Mouse (Mus musculus) myocyte (in vitro differentiated cells): Measurements from ENCODE around the gene Lmo7. TPM values are rescaled to one million over a fixed set of nuclear protein-coding genes. Genes with fewer than 3 reads are reported as not detected.

Experiments used
- H3K27me3 ChIP-seq: one replicate; pipeline ENCODE4 v1.6.1; 2011; ENCODE audit not compliant: control insufficient read depth, insufficient read depth, insufficient read length
- H3K36me3 ChIP-seq: one replicate; pipeline ENCODE4 v1.6.1; 2011; ENCODE audit not compliant: control insufficient read depth, insufficient read depth
- H3K4me2 ChIP-seq: one replicate; pipeline ENCODE4 v1.6.1; 2011; ENCODE audit warnings: low read depth, control low read depth
- H3K4me3 ChIP-seq: one replicate; pipeline ENCODE4 v1.5.1; 2011; ENCODE audit warnings: mild to moderate bottlenecking, control low read depth, moderate library complexity
- H3K79me2 ChIP-seq: one replicate; pipeline ENCODE4 v1.6.1; 2011; ENCODE audit not compliant: control insufficient read depth, insufficient read depth
- H3ac ChIP-seq: one replicate; pipeline ENCODE4 v1.6.1; 2011; ENCODE audit not compliant: control insufficient read depth, insufficient read length
- CEBPB ChIP-seq: IDR thresholded peaks from 2 replicates; pipeline ENCODE4 v1.6.1; 2011; ENCODE audit warnings: mild to moderate bottlenecking, moderate library complexity; ENCODE audit not compliant: poor library complexity, insufficient read depth, severe bottlenecking
- E2F4 ChIP-seq: IDR thresholded peaks from one replicate; pipeline ENCODE4 v1.6.1; 2011; ENCODE audit warnings: mild to moderate bottlenecking, control low read depth, moderate library complexity; ENCODE audit not compliant: insufficient read depth
- MAX ChIP-seq: IDR thresholded peaks from one replicate; pipeline ENCODE4 v1.6.1; 2011; ENCODE audit warnings: low read depth, mild to moderate bottlenecking, control low read depth
- MYOD1 ChIP-seq, 3 experiments: IDR thresholded peaks; one replicate each; pipeline ENCODE4 v1.6.1; 2011; ENCODE audit warnings: control low read depth in 2 of 3, low read depth in 2 of 3, mild to moderate bottlenecking in 2 of 3, moderate library complexity in 1 of 3; ENCODE audit not compliant: insufficient read length in 2 of 3, control insufficient read depth in 1 of 3
- MYOG ChIP-seq, 3 experiments: IDR thresholded peaks; one replicate each; pipeline ENCODE4 v1.6.1; 2011; ENCODE audit warnings: control low read depth in 2 of 3, low read depth in 2 of 3, mild to moderate bottlenecking in 2 of 3; ENCODE audit not compliant: insufficient read length in 2 of 3, control insufficient read depth in 1 of 3, insufficient read depth in 1 of 3
- POLR2A ChIP-seq: IDR thresholded peaks from one replicate; pipeline ENCODE4 v1.6.1; 2011; ENCODE audit warnings: low read depth, mild to moderate bottlenecking, control low read depth, moderate library complexity; ENCODE audit not compliant: insufficient read length
- POLR2AphosphoS2 ChIP-seq: IDR thresholded peaks from one replicate; pipeline ENCODE4 v1.6.1; 2011; ENCODE audit warnings: low read depth, control low read depth; ENCODE audit not compliant: insufficient read length
- REST ChIP-seq: IDR thresholded peaks from one replicate; pipeline ENCODE4 v1.6.1; 2011; ENCODE audit warnings: mild to moderate bottlenecking, control low read depth, moderate library complexity; ENCODE audit not compliant: insufficient read depth, insufficient read length
- SRF ChIP-seq: IDR thresholded peaks from one replicate; pipeline ENCODE4 v1.6.1; 2011; ENCODE audit warnings: low read depth; ENCODE audit not compliant: control insufficient read depth, insufficient read length
- TCF12 ChIP-seq: IDR thresholded peaks from one replicate; pipeline ENCODE4 v1.6.1; 2011; ENCODE audit warnings: mild to moderate bottlenecking, control low read depth; ENCODE audit not compliant: poor library complexity, insufficient read depth, severe bottlenecking
- TCF3 ChIP-seq: IDR thresholded peaks from one replicate; pipeline ENCODE4 v1.6.1; 2011; ENCODE audit warnings: low read depth, control low read depth; ENCODE audit not compliant: insufficient read length
- USF1 ChIP-seq: IDR thresholded peaks from one replicate; pipeline ENCODE4 v1.6.1; 2011; ENCODE audit warnings: low read depth, mild to moderate bottlenecking, control low read depth, moderate library complexity
- polyA plus RNA-seq: library from polyadenylated mRNA; unstranded; fragments of >200 nt; fragmentation: generic; extraction: Trizol; gene quantifications from one replicate; pipeline ENCODE4 v1.2.1, GENCODE M21; 2012; ENCODE audit warnings: missing spikeins

Gene Lmo7
- polyA plus RNA-seq, 1 experiment, result 56.1 TPM

GRCm38 (mm10) chr14:101847520-101847919, 117.8 kb downstream of the Lmo7 start:
- no peak for TF ChIP-seq TCF12
- no peak for TF ChIP-seq POLR2A
- TF ChIP-seq REST, result no peak
- TF ChIP-seq MYOD1 (IDR thresholded peaks at IDR 0.05; ENCODE audit: control insufficient read depth in 1 of 3, insufficient read length in 2 of 3, low read depth in 2 of 3), result no peak
- TF ChIP-seq SRF, result no peak
- TF ChIP-seq E2F4, result no peak
- TF ChIP-seq USF1, result no peak
- TF ChIP-seq MYOG (IDR thresholded peaks at IDR 0.05; ENCODE audit: control insufficient read depth in 1 of 3, insufficient read depth in 1 of 3, insufficient read length in 2 of 3, low read depth in 2 of 3), result no peak
- H3K4me2 ChIP-seq, result peak overlapping the region; percentile 8

DNA sequence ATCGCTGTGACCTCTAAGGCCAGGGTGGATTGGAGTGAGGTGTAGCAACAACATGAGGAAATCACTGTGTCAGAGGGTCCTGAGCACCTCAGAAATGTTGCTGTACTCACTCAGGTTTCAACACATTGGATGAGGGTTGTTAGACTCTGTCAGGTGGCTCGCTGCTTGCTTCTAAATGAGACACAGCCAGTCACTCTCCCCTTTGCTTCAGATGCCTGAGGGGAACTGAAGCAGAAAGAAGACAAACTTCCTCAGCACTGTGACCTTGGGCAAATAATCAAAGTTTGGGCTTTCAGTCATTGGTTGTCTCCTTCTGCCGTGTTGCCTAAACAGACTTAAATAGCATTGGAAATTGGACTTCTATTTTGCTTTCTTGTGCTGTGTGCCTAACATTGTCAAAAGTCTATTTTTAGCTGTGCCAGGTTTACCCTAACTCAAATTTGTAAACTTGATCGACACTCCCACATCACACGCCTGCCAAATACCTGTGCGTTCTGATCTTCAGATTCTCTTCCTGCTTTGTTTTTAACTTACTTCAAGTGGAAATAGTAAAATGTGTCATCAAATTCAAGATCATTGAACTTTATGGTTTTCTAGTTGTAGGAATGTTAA, 122.9 kb downstream of the Lmo7 start:
- Histone ChIP-seq H3K36me3 (no peaks in the 10 kb centered on the region), H3K79me2 (peaks cover 22% of the 10 kb centered on the region), H3ac (no peak overlapping the region), H3K4me3 (no peak overlapping the region), H3K4me2 (peak overlapping the region; percentile 46), H3K27me3 (no peaks in the 10 kb centered on the region)
- no peak for TF ChIP-seq E2F4
- TF ChIP-seq POLR2AphosphoS2, result no peak
- TF ChIP-seq REST, result no peak
- TF ChIP-seq MYOD1 (IDR thresholded peaks at IDR 0.05; ENCODE audit: control insufficient read depth in 1 of 3, insufficient read length in 2 of 3, low read depth in 2 of 3), result no peak
- TF ChIP-seq SRF, result no peak
- no peak for TF ChIP-seq TCF12
- TF ChIP-seq MAX, result no peak
- no peak for TF ChIP-seq POLR2A
- no peak for TF ChIP-seq USF1
- TF ChIP-seq TCF3, result no peak
- no peak for TF ChIP-seq CEBPB
- no peak for TF ChIP-seq MYOG (IDR thresholded peaks at IDR 0.05; ENCODE audit: control insufficient read depth in 1 of 3, insufficient read depth in 1 of 3, insufficient read length in 2 of 3, low read depth in 2 of 3)

More at GRCm38 (mm10) chr14:101847520-101847919, 117.8 kb downstream of the Lmo7 start:
- no peak overlapping the region for H3K4me3 ChIP-seq
- H3K79me2 ChIP-seq, result peaks cover 43% of the 10 kb centered on the region
- no peaks in the 10 kb centered on the region for H3K36me3 ChIP-seq
- no peak overlapping the region for H3ac ChIP-seq
- H3K27me3 ChIP-seq, result no peaks in the 10 kb centered on the region

DNA sequence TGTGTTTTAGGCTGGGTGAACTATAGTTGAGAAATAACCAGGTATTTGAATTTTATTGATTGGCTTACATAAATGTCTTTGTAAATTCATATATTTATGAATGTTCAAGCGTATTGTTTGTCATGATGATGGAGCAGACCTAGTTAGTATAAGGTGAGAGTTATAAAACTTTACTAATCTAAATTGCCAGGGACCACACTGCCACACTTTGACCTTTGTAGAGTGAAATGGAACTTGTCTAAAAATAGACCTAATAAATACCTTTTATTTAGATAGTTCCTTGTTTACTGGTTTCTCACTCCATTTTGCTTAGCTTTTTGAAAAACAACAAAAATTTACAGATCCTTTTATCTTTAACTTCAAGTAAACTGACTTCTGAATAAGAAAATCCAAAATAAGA, 123.5 kb downstream of the Lmo7 start:
- peaks cover 21% of the 10 kb centered on the region for H3K79me2 ChIP-seq
- peak overlapping the region; percentile 20 for H3K4me2 ChIP-seq
- TF ChIP-seq TCF12 (no peak), REST (no peak), MYOD1 (IDR thresholded peaks at IDR 0.05; ENCODE audit: control insufficient read depth in 1 of 3, insufficient read length in 2 of 3, low read depth in 2 of 3) (no peak), TCF3 (no peak), SRF (no peak), E2F4 (no peak), USF1 (no peak), CEBPB (no peak), MYOG (IDR thresholded peaks at IDR 0.05; ENCODE audit: control insufficient read depth in 1 of 3, insufficient read depth in 1 of 3, insufficient read length in 2 of 3, low read depth in 2 of 3) (no peak), POLR2AphosphoS2 (no peak), POLR2A (no peak), MAX (no peak)
- H3K27me3 ChIP-seq, result no peaks in the 10 kb centered on the region
- H3K4me3 ChIP-seq, result no peak overlapping the region
- no peak overlapping the region for H3ac ChIP-seq
- H3K36me3 ChIP-seq, result no peaks in the 10 kb centered on the region

DNA sequence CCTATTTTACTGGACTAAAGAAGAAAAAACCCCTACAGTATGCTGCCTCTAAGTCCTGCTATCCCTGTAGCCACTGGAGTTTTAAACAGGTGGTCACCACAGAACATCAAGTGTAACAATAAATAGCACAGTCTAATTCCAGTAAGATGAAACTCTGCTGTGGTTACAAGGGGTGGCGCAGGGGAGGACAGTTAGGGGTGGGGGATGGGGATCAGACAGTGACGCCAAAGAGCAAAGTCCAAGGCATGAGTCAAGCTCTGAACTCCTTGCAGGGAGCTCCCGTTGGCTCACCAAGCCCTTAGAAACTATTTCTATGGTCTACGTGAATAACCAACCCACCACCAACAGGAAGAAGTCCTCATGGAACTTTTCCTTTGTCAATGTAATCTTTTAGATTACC, 124.0 kb downstream of the Lmo7 start:
- no peak overlapping the region for H3K4me3 ChIP-seq
- TF ChIP-seq POLR2AphosphoS2, result no peak
- peak; percentile 62 for TF ChIP-seq TCF12
- TF ChIP-seq CEBPB, result no peak
- TF ChIP-seq USF1, result no peak
- peak; percentile 51 for TF ChIP-seq TCF3
- TF ChIP-seq MYOD1 (IDR thresholded peaks at IDR 0.05; ENCODE audit: control insufficient read depth in 1 of 3, insufficient read length in 2 of 3, low read depth in 2 of 3), result peak; percentile 8 to 77 (median 49)
- no peak for TF ChIP-seq MAX
- TF ChIP-seq POLR2A, result no peak
- TF ChIP-seq SRF, result no peak
- no peak for TF ChIP-seq REST
- no peak for TF ChIP-seq E2F4
- peak in 2 of 3 experiments; percentile 37 to 54 for TF ChIP-seq MYOG (IDR thresholded peaks at IDR 0.05; ENCODE audit: control insufficient read depth in 1 of 3, insufficient read depth in 1 of 3, insufficient read length in 2 of 3, low read depth in 2 of 3)
- H3K4me2 ChIP-seq, result peak overlapping the region; percentile 20

More for the DNA sequence above, 124.0 kb downstream of the Lmo7 start:
- Histone ChIP-seq H3K27me3 (no peaks in the 10 kb centered on the region), H3K36me3 (no peaks in the 10 kb centered on the region), H3ac (no peak overlapping the region), H3K79me2 (peaks cover 21% of the 10 kb centered on the region)
